Mouse (Mus musculus): ENCODE measurements around the gene Adm.
A peak's percentile ranks its signal among the peaks of the same experiment; 100 is the strongest.
"Not testable (repeated sequence)": the region's sequence is repeated elsewhere in the genome, so short reads cannot be mapped to it uniquely, and the experiment has no call there.

Adm gene

DNA sequence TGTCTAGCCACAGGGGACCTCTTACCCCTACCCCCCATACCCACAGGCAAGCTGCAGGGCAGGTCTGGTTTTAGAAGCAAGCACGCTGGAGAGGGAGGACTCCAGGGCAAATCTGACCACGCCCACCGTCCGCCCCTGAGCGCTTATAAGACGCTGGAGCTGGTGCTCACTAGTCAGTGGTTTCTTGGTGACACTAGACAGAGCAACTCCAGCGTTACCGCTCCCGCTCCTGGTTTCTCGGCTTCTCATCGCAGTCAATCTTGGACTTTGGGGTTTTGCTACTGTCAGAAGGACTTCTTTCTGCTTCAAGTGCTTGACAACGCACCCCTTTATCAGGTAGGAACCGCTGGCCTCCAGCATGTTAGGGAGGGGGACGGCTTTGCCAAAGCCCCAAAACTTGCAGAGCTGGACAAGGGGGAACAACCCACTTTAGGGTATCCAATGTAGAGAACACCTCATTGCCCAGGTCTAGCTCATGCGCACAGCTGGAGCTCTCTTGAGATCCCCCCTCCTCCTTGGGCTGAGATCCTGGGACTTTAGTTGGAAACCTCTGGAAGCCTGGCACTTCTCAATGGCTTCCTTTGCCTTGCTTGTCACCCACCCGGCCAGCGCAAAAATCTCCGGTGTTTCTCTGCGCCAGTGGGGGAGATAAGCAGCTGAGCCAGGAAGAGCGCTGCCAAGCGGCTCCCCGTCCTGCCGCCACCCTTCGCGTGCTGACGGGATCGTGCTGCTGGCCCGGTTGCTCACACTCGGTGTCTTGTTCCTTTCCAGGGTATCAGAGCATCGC lies at the start of gene Adm:
TSS of gene Adm (plus strand) at position 176 of the 787 bp plus-strand sequence.
- DNase-seq (ENCODE audit: extremely low spot score, low spot score) = peak; percentile 75

DNA sequence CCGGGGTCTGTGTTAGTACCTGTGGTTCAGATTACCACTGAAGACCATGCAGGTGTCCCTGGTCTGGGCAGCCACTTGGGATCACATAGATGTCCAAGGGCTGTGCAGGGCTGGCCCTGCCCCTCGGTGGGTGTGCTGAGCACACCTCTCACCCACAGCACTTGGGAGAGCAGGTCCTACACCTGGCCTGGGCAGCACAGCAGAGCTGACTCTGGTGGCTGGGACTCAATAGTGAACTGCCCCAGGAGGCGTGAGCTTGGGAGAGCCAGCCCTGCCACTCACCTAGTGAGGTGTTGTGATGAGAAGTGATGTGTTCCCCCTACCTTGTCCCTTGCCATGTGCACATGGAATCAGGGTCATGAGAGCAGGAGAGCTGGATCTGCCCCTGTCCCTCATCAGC lies 43.8 kb upstream of the Adm start:
- DNase-seq (ENCODE audit: extremely low spot score, low spot score) = no peak

DNA sequence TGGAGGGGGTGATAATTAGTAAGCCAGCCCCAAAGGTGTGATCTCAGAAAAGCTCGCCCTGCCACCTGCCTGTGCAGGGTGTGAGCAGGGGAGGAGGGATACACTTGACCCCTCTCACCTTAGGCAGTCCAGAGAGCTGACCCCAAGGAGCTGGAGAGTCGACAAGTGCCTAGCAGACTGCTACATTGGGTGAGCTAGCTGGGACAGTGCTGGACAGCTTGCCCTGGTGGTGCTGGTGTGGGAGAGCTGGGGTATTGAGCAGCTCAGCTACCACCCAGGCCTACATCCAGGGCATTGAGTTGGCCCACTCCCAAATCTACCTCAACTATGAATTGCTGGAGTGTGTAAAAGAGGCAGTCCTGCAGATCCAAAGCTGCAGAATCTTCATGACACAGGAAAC lies 43.3 kb upstream of the Adm start:
- DNase-seq (ENCODE audit: extremely low spot score, low spot score) = no peak

DNA sequence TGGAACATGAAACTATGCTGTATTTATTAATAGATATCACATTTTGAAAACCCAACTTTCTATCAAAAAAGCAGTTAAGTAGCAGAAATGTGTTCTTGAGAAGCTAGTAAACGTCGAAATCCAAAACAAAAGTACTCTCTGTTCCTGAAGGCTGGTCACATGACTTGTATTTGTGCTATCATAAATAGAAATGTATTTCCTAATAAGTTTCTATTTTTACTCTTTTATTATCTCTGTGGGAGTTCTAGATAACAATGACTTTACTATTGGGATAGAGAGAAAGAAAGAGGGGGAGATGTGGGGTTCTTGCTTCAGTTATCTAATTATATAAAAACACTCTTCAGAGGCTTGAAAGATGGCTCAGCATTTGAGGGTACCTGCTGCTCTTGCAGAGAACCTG lies 42.2 kb upstream of the Adm start:
- no peak for DNase-seq (ENCODE audit: extremely low spot score, low spot score)

DNA sequence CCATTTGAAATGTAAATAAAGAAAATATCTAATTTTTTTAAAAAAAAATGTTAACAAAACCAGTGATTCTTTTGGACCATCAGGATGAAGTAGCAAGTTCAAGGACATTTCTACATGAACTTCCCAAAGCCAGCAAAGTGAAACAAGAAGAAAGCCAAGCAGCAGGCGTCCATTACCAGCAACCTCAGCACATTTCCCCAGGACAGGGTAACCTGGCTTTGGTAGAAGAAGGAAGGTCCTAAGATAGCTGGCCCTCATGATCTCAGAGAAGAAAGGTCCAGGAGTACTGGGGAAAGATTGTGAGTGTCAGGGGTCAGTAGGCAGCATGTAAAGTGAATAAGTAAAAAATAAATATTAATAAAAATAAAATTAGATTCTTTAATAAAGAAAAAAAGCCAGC lies 39.7 kb upstream of the Adm start:
- DNase-seq (ENCODE audit: extremely low spot score, low spot score) = no peak

DNA sequence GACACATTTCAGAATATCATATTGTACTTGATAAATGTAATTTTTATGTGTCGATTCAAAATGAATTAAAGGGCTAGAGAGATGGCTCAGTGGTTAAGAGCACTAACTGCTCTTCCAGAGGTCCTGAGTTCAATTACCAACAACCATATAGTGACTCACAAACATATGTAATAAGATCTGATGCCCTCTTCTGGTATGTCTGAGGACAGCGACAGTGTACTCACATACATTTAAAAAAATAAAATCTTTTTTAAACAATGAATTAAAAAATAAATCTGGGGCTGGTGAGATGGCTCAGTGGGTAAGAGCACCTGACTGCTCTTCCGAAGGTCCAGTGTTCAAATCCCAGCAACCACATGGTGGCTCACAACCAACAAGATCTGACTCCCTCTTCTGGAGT lies 33.5 kb upstream of the Adm start:
- not testable (repeated sequence) for DNase-seq (ENCODE audit: extremely low spot score, low spot score)

DNA sequence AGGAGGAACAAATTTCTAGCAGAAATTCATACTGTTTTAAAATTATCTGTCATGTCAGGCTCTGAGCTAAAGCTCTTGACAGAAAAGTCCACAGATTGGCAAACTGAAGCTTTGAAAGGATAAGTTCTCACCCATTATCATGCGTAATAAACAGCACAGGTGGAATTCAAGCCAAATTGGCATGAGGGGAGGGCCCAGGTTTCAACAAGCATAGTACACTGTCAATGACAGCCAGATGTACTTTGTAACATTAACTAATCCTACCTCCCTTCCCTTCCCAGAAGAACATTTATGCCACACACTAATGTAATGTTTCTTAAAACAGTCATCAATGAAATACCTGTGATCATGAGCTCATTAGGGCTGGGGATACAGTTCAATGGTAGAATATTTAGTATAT lies 30.3 kb upstream of the Adm start:
- no peak for DNase-seq (ENCODE audit: extremely low spot score, low spot score)

DNA sequence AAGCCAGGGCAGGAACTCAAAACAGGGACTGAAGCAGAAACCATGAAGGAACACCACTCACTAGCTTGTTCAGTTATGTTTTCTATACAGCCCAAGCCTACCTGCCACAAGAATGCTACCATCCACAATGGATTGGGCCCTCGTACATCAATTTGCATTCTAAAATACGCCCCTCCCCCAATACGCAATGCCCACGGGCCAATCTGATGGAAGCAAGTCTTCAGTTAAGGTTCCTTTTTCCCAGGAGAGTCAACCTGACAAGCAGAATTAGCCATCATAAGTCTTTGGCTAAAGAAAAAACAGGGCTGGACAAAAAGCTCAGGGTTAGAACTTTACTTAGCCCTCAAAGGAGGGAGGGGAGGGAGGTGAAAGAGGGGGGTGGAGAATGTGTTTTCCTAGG lies 22.0 kb upstream of the Adm start:
- DNase-seq (ENCODE audit: extremely low spot score, low spot score) = no peak

DNA sequence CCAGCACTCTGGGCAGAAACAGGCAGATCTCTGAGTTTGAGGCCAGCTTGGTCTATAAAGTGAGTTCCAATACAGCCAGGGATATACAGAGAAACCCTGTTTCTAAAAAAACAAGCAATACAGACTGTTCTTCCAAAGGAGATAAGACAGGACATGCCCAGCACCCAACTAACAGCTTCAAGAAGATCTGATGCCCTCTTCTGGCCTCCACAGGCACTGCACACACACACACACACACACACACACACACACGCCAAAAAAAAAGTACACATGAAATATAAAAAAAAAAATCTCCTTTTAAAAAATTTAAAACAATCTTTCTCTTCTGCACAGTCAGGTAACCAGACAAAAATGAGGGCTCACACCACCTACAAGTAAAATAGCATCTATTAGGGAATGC lies 20.6 kb upstream of the Adm start:
- DNase-seq (ENCODE audit: extremely low spot score, low spot score) = no peak

DNA sequence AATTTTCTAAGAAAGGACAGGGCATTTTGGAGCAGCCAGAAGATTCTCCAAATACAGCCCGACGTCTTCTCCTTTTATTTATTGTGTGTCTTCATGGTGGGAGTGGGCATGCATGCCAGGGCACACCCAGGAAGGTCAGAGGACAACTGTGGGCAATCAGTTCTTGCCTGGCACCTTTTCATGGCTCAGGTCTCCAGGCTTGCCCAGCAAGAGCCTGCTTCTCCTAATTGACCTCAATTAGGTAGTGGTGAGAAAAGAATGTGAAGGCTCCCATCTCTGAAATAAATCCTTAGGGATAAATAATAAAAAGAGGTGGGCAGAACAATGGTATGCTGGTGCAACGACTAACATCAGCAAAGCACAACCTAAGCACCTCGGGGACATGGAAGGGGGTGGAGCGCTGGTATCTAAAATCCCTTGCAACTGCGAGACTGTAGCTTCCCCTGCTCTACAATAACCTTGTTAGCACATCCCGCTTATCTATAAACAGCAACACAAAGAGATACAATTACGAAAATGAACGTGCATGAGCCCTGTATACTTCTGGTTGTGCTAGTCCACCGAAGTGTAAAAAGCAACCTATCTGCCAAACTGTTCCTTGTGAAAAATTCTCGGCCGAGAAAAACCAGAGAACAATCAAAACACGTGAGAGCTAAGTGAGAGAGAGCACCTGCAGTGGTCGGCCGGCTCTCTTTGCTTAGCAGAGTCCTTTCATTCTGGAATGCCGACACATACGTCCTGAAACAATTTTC lies 13.9 kb upstream of the Adm start:
- DNase-seq (ENCODE audit: extremely low spot score, low spot score) = no peak

DNA sequence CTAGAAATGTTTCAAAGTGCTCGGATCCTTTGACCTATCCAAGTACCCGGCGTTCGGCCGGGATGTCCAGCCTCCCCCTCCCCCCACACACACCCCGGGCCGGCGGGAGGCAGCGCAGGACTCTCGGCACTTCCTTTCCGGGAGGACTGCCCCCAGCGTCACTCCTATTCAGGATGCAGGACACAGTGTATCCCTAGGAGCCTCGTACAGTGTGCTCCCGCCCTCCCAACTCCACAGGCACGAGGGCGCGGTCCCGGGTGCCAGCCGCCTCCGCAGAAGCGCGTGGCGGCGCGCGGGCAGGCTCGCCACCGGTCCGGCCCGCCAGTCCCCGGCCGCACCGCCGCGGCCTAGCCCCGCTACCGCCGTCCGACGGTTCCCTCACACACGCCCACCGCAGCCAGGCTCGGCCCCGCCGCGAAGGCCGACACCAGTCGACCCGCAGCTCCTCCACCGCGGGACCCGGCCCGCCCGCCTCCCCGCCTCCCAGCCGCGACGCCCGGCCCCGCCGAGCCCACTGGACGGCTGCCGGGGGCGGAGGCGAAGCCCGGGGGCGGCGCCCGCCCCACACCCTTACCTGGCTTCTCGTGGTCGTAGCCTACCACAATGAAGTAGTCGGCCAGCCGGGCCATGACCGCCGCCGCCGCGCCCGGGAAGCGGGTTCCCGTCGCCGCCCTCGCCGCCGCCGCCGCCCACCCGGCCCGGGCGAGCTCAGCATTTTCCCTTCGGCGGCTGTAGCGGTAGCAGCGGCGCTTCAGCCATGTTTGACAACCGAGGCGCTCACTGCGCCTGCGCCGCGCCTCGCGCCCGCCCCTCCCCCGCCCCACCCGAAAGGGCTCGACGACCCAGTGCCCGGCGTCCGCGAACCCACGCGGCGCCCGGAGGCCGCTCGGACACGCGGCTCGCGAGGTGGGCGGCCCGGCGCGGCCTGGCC lies 13.1 kb upstream of the Adm start, which contains the start of gene Sbf2:
TSS of gene Sbf2 (minus strand) at position 790 of the 931 bp plus-strand sequence.
- peak; percentile 93 for DNase-seq (ENCODE audit: extremely low spot score, low spot score)

DNA sequence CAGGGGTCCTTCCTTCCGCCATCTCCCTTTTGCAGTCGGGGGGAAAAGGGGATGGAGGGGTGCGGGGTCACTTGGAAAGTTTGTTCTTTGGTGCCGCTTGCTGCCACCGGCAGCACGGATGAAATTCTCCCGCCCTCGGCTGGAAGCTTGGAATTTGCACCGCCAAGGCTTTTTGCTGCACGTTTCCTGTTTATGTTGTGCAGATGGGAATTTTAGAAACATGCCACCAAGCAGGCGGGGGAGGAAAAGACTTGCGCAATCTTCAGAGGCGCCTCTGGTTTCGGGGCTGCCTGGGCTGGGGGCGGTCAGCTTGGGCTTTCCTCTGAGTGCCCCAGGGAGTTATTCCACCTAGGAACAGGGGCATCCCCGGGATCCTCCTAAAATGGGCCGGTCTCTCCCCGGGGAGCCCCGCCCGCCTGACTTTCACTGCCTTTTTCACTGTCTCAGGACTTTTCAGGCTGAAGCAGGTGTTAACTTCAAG lies 12.3 kb upstream of the Adm start:
- no peak for DNase-seq (ENCODE audit: extremely low spot score, low spot score)

DNA sequence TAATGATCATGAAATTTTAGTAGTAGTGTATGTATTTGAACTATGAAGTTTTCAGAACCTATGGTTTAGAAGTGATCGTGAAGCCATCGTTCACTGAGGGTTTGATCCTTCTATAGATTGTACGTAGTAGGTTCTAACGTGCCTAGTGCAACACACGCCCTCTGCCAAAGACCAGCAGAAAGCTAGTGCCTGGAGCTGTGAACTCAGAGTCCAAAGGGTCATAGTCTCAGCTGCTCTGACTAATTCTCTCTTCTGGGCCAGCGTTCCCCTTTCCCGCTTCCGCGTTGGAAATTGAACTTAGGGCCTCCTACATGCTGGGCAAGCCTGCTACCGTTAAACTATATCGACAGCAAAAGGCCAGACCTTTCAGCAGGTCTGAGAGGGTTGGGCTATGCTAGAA lies 11.7 kb upstream of the Adm start:
- DNase-seq (ENCODE audit: extremely low spot score, low spot score) = no peak

DNA sequence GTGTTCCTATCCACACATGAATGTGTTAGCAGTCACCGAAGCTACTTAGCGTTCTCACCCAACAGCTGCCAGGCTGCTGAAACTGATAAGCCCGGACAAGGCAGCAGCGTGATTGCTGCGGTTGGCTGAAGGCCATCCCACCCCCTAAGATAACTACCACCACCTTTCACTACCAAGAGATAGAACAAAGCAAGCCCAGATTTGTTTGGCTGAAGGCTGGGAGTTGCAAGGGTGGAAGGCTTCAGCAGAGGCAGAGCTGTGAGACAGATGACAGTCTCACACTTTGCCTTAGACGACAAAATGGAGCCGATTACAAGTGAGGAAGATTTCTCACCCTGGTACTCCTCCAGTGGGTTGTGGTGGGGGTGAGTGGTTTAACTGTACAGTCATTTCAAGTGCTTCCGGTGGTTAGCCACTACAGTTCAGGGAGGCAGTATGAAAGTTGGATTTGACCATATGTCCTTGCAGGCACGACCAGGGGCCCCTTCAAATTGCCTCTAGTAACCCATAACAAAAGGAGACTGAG lies 8.3 kb upstream of the Adm start:
- no peak for DNase-seq (ENCODE audit: extremely low spot score, low spot score)

DNA sequence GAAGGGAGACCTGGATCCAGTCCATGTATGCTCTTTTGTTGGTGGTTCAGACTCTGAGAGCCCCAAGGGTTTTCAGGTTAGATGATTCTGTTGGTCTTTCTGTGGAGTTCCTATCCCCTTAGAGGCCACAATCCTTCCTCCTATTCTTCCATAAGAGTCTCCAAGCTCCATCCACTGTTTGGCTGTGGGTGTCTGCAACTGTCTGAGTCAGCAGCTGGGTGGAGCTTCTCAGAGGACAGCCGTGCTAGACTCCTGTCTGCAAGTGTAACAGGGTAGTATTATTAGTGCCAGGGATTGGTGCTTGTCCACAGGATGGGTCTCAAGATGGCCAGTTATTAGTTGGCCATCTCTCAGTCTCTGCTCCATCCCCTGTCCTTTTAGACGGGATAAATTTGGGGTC lies 3.4 kb upstream of the Adm start:
- DNase-seq (ENCODE audit: extremely low spot score, low spot score) = no peak

DNA sequence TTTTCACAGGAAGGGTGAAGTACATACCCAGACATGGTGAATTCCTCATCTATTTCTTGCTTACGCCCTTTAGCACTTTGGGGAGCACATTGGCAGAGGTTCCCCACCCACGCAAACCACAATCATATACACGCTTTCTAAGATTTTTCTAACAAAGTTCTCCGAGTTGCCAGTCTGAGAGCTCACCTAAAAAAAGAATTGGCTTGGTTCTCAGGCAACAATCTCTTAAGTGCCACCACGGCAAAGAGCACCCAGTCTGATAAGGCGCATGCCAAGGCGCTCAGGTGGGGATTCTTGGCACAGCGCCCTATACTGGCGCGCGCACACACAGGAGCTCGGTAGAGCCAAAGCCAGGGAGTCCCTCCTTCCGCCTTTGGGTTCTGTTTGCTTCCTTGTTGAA lies 2.5 kb upstream of the Adm start:
- DNase-seq (ENCODE audit: extremely low spot score, low spot score) = no peak

DNA sequence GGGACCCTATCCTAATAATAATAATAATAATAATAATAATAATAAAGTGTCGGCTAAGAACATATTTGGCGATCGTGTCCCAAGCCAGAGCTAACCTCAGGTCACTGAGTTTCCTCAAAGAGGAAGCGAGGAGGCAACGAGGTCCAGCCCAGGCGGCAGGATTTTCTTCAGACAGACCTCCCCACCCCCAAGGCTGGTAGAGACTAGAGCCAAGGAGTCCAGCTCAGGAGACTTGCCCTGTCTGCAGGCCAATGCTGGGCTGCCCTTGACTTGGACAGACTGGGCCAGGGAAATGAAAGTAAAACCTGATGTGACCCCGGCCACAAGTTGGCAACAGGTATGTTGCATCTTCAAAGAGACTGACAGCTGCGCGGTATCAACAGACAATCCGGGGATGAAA lies 2.0 kb upstream of the Adm start:
- DNase-seq (ENCODE audit: extremely low spot score, low spot score) = no peak

DNA sequence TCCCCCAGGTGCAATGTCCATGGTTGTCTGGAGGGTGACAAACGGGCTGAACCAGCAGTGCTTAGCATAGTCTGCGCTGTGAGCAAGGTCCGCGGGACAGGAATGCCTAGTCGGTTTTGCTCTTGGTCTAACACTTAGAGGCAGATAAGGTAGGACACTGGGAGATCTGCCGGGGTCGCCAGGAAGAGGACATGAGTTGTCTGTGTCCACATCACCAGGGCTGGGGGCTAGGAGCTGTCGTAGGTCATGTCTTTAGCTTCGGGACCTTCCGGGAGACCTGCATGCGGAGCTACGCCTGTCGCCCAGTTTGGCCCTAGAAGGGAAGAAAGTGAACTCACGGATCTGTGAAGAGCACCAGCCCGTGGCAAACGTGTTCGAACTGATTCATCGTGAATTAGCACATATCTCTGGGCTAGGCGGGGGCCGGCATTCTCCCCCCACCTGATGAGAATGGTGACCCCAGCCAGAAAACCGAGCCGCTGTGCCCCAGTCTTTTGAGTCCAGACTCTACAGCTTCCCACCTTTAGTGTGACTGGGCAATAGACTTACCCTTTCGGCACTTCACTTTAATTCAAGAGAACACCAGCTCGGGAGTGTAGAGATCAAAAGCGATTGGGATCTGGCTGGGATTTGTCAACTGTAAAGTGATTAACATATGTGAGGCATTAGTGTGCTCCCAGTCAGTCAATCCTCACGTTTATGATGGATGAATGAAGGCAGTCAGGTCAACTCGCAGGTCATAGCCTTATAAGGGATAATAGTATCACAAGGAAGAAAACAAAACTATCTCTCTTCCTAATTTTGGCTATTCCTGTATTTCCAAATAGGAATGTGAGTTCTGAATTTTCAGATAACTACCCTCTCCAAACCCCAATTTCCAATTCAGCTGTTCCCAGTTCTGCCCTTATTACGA lies 1.0 kb upstream of the Adm start:
- peak; percentile 49 for DNase-seq (ENCODE audit: extremely low spot score, low spot score)

DNA sequence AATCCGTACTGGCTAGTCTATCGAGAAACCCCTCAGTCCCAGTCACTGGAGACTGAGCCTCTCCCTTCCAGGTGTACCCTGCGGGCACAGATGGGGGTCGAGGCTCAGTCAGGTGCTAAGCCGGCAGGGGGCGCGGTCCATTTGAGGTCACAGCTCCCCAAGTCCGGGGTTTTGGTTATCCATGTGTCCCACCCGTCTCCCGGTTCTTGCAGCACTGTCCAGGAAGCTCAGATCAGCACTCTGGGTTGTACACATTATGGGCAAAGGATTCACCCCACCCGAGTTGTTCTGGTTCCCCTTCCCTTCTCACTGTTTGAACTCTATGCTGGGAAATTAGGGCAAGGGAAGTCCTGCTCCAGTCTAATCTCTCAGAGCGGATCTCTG lies 370 bp upstream of the Adm start:
- DNase-seq (ENCODE audit: extremely low spot score, low spot score) = no peak

DNA sequence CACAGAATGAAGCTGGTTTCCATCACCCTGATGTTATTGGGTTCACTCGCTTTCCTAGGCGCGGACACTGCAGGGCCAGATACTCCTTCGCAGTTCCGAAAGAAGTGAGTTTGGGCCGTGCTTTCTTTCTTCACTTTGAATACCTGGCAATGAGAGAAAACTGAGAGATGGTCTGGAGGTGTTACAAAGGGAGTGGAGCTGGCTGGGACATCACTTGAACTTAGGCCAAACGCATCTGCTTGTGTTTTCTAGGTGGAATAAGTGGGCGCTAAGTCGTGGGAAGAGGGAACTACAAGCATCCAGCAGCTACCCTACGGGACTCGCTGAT lies 776 bp downstream of the Adm start:
- DNase-seq (ENCODE audit: extremely low spot score, low spot score) = no peak

All from neural tube, embryonic 10.5 days (tissue).